Mouse (Mus musculus) liver, adult (tissue): ENCODE results near the gene Pdzrn3.

Experiments
- GATA4 ChIP-seq: IDR thresholded peaks from 2 replicates; pipeline ENCODE4 v1.6.1; 2014; ENCODE audit warnings: mild to moderate bottlenecking, low read length; ENCODE audit not compliant: insufficient replicate concordance

Pdzrn3 gene

GRCm38 (mm10) chr6:101319374-101319967 is 58.2 kb downstream of the Pdzrn3 start:
- TF ChIP-seq GATA4: no peak

GRCm38 (mm10) chr6:101318530-101318929 is 59.2 kb downstream of the Pdzrn3 start:
- TF ChIP-seq GATA4: no peak

DNA sequence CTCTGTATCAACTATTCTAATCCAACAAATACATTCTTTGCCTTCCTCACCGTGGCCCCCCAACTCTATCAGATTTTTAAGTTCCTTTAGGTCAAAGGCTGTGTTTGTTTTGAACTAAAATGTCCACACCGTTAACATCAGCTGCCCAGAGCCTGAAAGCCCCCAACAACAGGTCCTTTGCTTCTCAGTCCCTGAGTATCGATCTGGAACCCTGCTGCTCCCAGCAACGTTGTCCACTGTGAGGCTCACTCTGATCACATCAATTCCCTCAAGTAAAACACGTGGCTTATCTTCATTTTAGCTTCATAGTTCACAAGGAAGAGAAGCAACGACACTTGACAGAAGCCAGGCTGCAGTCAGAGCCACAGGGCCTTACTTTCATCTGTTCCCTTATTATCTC is 66.3 kb downstream of the Pdzrn3 start:
- TF ChIP-seq GATA4: no peak

DNA sequence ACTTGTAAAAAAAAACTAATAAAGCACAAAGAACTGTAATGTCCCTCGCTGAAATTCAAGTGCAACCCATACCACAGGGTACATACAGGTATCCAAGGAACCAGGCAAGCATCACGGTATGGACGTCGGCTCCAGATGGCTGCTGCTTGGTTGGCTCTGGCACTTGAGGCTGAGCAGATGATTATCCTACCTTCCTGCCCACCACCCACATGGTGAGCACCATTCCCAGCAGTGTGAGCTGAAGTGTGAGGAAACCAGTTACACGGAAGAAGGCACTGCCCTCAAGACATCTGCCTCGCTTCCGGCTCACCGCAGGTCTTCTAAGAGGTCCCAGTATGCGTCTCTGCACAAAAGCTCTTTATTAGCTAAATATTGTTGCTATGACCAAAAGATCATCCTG is 67.2 kb downstream of the Pdzrn3 start:
- TF ChIP-seq GATA4: no peak

DNA sequence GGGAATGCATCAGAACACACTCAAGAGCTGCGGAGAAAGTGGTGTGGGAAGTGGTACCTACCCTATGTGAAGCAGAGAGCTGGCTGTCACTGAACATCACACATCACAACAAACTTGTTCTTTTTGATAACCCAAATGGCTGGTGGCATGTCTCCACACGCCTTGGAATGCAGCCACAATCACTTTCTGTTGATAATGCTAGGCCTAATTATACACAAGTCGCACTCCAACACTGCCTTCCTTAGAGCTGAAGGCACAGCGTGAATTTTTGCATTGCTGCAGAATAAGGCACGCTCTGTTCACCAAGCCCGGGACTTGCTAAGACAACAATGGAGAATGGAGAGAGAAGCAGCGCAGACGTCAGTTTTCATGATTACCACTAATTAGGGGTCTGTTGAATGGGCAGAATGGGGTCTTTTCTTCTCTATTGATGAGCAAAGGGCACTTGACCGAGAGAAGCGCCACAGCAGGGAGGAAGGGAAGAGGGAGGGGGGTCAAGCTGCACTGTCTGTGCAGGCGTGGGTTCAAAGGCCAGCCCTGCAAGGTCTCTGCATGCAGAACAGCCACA is 69.6 kb downstream of the Pdzrn3 start:
- no peak for TF ChIP-seq GATA4

- no peak for TF ChIP-seq GATA4
These were observed 70.9 kb downstream of the Pdzrn3 start for GRCm38 (mm10) chr6:101306834-101307233.

DNA sequence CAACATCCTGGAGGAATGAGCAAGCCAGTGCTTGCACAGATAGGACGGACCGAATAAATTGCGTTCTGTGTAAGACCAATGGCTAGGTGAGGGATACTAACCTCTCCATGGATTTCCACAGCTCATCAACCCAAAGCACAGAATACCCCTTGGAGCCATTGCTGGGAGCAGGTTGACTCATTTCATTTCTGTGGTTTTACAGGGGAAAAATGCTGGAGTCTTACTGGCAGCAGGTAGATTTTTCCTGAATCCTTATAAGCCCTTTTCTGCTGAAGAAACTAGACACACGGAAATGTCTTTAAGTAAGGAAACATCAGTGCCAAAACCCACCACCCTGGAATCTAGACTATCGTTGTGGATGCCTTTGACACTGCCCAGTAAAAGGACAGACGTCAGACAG is 72.2 kb downstream of the Pdzrn3 start:
- no peak for TF ChIP-seq GATA4

- no peak for TF ChIP-seq GATA4
These were observed 73.5 kb downstream of the Pdzrn3 start for GRCm38 (mm10) chr6:101303959-101304738.

DNA sequence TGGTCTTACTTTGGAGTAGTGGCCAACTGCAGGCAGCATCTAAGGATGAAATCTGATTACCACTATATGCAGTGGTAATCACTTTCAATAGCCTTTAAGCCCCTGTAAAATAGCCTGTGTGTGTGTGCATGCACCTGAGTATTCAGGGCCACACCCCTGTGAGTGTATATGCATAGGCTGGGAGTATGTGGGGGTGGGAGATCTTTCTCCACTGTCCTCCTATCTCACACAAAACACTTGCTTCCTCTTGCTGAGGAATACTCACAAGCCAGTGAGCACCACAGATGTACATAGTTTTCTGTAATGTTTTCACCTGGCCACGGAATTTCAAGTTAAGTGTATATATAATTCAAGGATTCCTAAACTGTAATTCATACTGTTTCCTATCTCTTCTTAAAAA is 74.2 kb downstream of the Pdzrn3 start:
- no peak for TF ChIP-seq GATA4

GRCm38 (mm10) chr6:101301154-101301553 is 76.5 kb downstream of the Pdzrn3 start:
- TF ChIP-seq GATA4: no peak

DNA sequence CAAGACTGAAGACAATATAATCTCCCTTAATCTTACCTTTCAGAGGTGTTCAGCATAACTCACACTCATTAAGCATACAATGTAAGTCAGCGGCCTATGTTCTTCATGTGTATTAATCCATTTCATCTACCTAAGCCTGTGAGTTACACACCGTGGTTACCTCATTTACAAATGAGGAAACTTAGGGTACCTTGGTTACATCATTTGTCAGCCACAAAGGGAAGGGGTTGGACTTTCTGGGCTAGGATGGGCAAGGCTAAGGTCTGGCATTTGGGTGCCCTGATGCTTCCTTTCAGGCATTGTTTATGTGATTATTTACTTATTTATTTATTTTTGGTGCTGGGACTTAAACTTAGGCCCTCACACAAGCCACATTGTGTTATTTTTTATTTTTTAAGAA is 78.3 kb downstream of the Pdzrn3 start:
- TF ChIP-seq GATA4: no peak

GRCm38 (mm10) chr6:101297563-101298520 is 79.9 kb downstream of the Pdzrn3 start:
- no peak for TF ChIP-seq GATA4

- TF ChIP-seq GATA4: no peak
These were observed 80.7 kb downstream of the Pdzrn3 start for GRCm38 (mm10) chr6:101296997-101297396.

DNA sequence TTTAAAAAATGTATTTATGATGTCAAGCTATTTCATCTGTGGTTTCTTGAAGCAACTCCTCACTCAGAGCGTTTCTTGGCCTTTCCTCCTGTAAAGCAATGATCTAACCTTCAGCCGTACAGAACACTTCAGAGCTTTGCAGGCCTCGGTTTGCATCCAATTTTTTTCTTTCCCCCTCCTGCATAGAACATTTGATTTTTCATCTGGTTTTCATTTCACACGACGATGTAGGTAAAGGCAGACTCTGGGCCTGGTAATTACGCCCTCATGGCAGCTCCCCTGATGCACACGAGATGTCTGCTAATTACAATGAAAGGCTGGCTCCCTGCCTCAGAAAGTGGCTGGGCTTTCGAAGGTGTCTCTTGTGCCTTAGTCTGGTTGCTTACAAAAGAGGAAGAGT is 81.4 kb downstream of the Pdzrn3 start:
- no peak for TF ChIP-seq GATA4

DNA sequence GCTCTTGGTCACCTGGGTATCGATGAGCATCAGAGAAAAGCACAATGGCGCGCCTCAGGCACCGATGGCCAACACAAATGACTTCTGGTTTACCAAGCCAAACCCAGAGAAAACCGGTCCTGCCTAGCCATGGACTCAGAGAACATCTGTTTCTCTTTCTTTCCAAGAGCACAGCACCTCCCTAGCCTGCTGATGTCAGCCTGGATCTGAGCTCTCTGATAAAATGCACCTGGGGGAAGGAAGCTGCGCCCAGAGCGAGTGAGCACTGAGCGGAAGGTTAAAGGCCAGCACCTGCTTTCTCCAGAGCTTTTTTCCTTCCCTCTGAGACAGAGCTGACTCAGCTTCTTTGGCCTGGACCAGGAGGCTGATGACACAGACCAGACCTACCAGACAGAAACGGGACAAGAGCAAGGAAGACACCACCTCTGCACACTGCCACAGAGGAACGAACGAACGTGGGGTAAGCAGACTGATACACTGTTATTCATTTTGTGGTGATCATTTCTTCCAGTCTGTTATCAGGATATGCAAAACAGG is 84.6 kb downstream of the Pdzrn3 start:
- no peak for TF ChIP-seq GATA4
